Mouse (Mus musculus) limb, embryonic 14.5 days (tissue): ENCODE measurements around the gene Cnpy2. TPM values are rescaled to one million over a fixed set of nuclear protein-coding genes. Genes with fewer than 3 reads are reported as not detected.

Experiments
- ATAC-seq: fragments of 200-750 bp; cut with Nextera tagmentation; 2 replicates; pipeline ENCODE4 v1.8.0; 2017; ENCODE audit warnings: low read depth, moderate number of reproducible peaks, moderate TSS enrichment; ENCODE audit not compliant: low FRiP score
- DNase-seq: peaks from one replicate; pipeline ENCODE4 v3.0.0-alpha.2; 2015; ENCODE audit warnings: low spot score
- H3K27ac ChIP-seq: fragments of 300-500 bp; sonication (generic); replicated peaks from 2 replicates; pipeline ENCODE4 v1.5.1; 2014; ENCODE audit warnings: low read depth, mild to moderate bottlenecking, low read length, moderate library complexity, mixed read lengths
- H3K27me3 ChIP-seq: fragments of 300-500 bp; sonication (generic); 2 replicates; pipeline ENCODE4 v1.6.1; 2014; ENCODE audit warnings: low read length, mixed read lengths; ENCODE audit not compliant: control insufficient read depth, insufficient read depth
- H3K36me3 ChIP-seq: fragments of 300-500 bp; sonication (generic); 2 replicates; pipeline ENCODE4 v1.6.1; 2014; ENCODE audit warnings: mild to moderate bottlenecking, low read length, moderate library complexity, mixed read lengths; ENCODE audit not compliant: control insufficient read depth, insufficient read depth
- H3K4me1 ChIP-seq: fragments of 300-500 bp; sonication (generic); 2 replicates; pipeline ENCODE4 v1.6.1; 2014; ENCODE audit warnings: antibody characterized with exemption, low read length, mixed read lengths; ENCODE audit not compliant: control insufficient read depth, insufficient read depth
- H3K4me2 ChIP-seq: fragments of 300-500 bp; sonication (generic); replicated peaks from 2 replicates; pipeline ENCODE4 v1.6.1; 2014; ENCODE audit warnings: low read depth, mild to moderate bottlenecking, low read length, moderate library complexity; ENCODE audit not compliant: severe bottlenecking
- H3K4me3 ChIP-seq: fragments of 300-500 bp; sonication (generic); replicated peaks from 2 replicates; pipeline ENCODE4 v1.5.1; 2014; ENCODE audit warnings: low read length
- H3K9ac ChIP-seq: fragments of 300-500 bp; sonication (generic); 2 replicates; pipeline ENCODE4 v1.6.1; 2014; ENCODE audit warnings: mild to moderate bottlenecking, low read depth, low read length, moderate library complexity; ENCODE audit not compliant: severe bottlenecking
- H3K9me3 ChIP-seq: fragments of 300-500 bp; sonication (generic); 2 replicates; pipeline ENCODE4 v1.6.1; 2016; ENCODE audit warnings: low read length; ENCODE audit not compliant: control insufficient read depth
- POLR2A ChIP-seq: fragments of 200-500 bp; IDR thresholded peaks from 2 replicates; pipeline ENCODE4 v1.8.0; 2012; ENCODE audit warnings: inconsistent platforms, mild to moderate bottlenecking, moderate library complexity, borderline replicate concordance; ENCODE audit not compliant: insufficient read depth, insufficient read length; ENCODE audit errors: extremely low read depth
- WGBS: fragments of 180-500 bp; shearing (Covaris S2); extraction: QIAGEN DNeasy Blood & Tissue Kit; methylation state at CpG from one replicate; pipeline ENCODE4 v1.1.7; 2014; 5-methylcytosine and 5-hydroxymethylcytosine counted together
- polyA plus RNA-seq, 2 experiments: library from polyadenylated mRNA; depleted of rRNA in 1 of 2; stranded (reverse) in 1 of 2; unstranded in 1 of 2; fragments of >200 nt; fragmentation: Nextera tagmentation in 1 of 2; extraction: Ambion mirVana in 1 of 2; gene quantifications; 2 replicates each; pipeline versions ENCODE4 v1.2.1 to v1.2.3; 2012 to 2014

Gene Cnpy2
- polyA plus RNA-seq, 2 experiments: 169 to 387 TPM

DNA sequence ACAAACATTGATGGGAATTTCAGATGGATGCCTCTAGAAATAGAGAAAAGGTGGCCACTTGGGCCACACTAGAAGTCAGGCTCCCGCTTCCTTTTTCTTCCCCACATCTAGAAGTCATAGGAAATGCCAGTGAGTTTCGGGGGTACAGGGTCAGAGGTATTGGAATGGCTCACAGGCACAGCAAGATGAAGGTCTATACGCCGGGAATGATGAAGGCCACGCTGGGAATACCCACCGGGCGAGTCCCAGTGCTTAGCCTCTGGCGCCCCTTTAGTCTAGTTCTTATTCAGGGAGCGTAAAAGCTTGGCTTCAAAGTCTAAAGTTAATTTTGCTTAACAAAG is 19.5 kb upstream of the Cnpy2 start:
- Histone ChIP-seq H3K4me2 (peak overlapping the region; percentile 79), H3K36me3 (peaks cover 5% of the 10 kb centered on the region), H3K4me1 (peaks cover 12% of the 10 kb centered on the region), H3K9me3 (no peaks in the 10 kb centered on the region), H3K4me3 (peak overlapping the region; percentile 60), H3K9ac (peak overlapping the region; percentile 87), H3K27me3 (no peaks in the 10 kb centered on the region), H3K27ac (peak overlapping the region; percentile 97)
- WGBS: under 1% methylated on average over 9 of the region's 9 CpGs
- DNase-seq (no peak), ATAC-seq (no peak)
- TF ChIP-seq POLR2A: no peak

DNA sequence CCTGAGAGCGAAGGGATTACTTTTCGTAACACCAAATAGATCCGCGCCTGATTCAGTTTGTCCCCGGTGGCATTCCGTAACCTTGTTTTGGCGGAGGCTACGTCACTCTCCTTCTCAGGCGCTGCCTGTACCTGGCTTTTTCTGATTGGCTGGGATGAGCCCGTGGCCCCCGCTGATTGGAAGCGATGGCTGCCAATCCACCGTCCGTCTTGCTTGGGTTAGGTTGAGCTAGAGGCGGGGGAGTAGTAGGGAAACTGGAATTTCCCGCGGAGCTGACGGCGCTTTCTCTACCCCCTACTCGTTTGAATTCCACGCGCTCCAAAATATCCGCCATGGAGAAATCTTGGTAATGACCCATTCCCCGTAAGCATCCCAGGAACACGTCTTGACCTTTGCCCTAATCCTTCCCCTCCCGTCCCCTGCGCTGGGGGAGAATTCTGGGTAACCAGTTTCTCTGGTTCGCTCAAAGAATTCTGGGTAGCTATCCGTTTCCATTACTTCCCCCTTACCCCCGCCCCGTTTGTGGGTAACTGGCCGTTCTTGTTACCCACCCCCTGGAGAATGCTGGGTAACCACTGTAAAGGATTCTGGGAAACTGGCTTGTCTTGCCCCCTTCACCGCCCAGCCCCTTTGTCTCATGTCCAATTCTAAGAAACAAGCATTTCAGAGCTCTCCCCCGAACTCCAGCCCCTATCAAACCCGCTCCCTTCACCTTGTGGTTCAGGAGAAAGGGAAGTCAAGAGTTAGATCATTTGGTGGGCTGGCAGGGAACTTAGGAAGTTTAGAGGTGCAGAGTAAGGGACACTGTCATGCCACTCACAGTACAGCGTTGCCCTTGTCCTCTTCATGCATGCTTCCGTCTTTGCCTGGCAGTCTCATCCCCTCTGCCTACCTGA is 18.9 kb upstream of the Cnpy2 start, which contains the start of gene Pan2:
Gene Pan2 (plus strand): TSS at position 210 of the 896 bp plus-strand sequence.
- peak within 1 kb of the TSS; percentile 97 for H3K27ac ChIP-seq
- H3K9ac ChIP-seq: peak within 1 kb of the TSS; percentile 87
- DNase-seq (peak; percentile 99), ATAC-seq (peak; percentile 100)
- peak within 1 kb of the TSS; percentile 91 for H3K4me2 ChIP-seq
- H3K36me3 ChIP-seq: peaks cover 5% of the 10 kb centered on the region
- TF ChIP-seq POLR2A: peak; percentile 57; the same call in 1 of the 2 replicates
- WGBS: under 1% methylated on average over 37 of the region's 37 CpGs
- no peaks in the 10 kb centered on the region for H3K9me3 ChIP-seq
- H3K27me3 ChIP-seq: no peaks in the 10 kb centered on the region
- peaks cover 12% of the 10 kb centered on the region for H3K4me1 ChIP-seq
- H3K4me3 ChIP-seq: peak within 1 kb of the TSS; percentile 60

DNA sequence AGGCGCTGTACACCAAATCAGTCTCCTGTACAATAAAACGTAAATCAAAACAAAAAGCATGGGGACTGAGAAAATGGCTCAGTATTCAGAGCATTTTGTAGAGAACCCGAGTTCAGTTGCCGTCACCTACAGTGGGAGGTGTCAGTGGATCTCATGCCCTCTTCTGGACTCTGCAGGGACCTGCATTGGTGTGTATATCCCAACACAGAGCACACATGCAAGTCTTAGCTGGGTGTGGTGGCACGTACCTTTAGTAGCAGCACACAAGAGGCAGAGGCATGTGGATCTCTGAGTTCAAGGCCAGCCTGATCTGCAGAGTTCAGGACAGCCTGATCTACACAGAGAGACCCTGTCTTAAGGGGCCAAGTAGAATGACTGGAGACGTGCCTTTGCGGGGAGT is 12.6 kb upstream of the Cnpy2 start:
- Histone ChIP-seq H3K27ac (no peak overlapping the region), H3K4me2 (no peak overlapping the region), H3K27me3 (no peaks in the 10 kb centered on the region), H3K9me3 (no peaks in the 10 kb centered on the region), H3K4me3 (no peak overlapping the region), H3K4me1 (peaks cover 5% of the 10 kb centered on the region; the same call in 1 of the 2 replicates), H3K9ac (no peak overlapping the region), H3K36me3 (peaks cover 53% of the 10 kb centered on the region)
- no peak for ATAC-seq
- no peak for TF ChIP-seq POLR2A
- WGBS: 91% methylated on average over 7 of the region's 7 CpGs
- no peak for DNase-seq

GRCm38 (mm10) chr10:128310177-128310576 is 12.1 kb upstream of the Cnpy2 start:
- H3K9ac ChIP-seq: no peak overlapping the region
- TF ChIP-seq POLR2A: no peak

DNA sequence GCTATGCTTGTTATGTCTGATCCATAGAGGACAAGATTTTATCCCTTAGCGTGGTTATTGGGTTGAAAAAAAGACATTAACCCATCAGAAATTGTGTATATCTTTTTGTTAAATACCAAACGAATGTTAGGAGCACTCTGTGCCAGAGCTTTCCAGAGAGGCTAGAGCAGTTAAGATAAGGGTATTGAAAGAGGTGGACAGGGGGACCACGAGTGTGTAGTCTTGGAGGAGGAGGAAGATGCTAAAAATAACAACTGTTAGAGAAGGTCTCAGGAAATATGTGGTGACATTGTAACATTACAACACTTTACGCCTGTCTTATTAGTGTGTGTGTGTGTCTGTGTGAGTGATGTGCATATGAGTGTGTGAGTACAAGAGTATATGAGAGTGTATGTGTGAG is 11.4 kb upstream of the Cnpy2 start:
- no peak overlapping the region for H3K27ac ChIP-seq
- H3K9ac ChIP-seq: no peak overlapping the region
- no peak overlapping the region for H3K4me3 ChIP-seq
- TF ChIP-seq POLR2A: no peak
- H3K9me3 ChIP-seq: no peaks in the 10 kb centered on the region
- 82% methylated on average over 4 of the region's 4 CpGs for WGBS
- H3K27me3 ChIP-seq: no peaks in the 10 kb centered on the region
- H3K4me1 ChIP-seq: peaks cover 5% of the 10 kb centered on the region; the same call in 1 of the 2 replicates
- ATAC-seq (no peak), DNase-seq (no peak)
- H3K36me3 ChIP-seq: peaks cover 64% of the 10 kb centered on the region
- H3K4me2 ChIP-seq: no peak overlapping the region

More at GRCm38 (mm10) chr10:128310177-128310576, 12.1 kb upstream of the Cnpy2 start:
- ATAC-seq (no peak), DNase-seq (peak; percentile 17)
- Histone ChIP-seq H3K4me2 (no peak overlapping the region), H3K27me3 (no peaks in the 10 kb centered on the region), H3K4me1 (peaks cover 5% of the 10 kb centered on the region; the same call in 1 of the 2 replicates), H3K4me3 (no peak overlapping the region), H3K36me3 (peaks cover 58% of the 10 kb centered on the region), H3K9me3 (no peaks in the 10 kb centered on the region), H3K27ac (no peak overlapping the region)
- WGBS: 60% methylated on average over 11 of the region's 11 CpGs
